Mouse (Mus musculus): ENCODE data around the gene Sacs. TPM values are rescaled to one million over a fixed set of nuclear protein-coding genes. Genes with fewer than 3 reads are reported as not detected.

Sacs gene
- polyA plus RNA-seq (2012; ENCODE audit: low replicate concordance), result 0.89 and 1.4 TPM in 2 replicates

GRCm38 (mm10) chr14:61137994-61138726 lies at the start of gene Sacs:
Gene Sacs, plus strand, starts transcription at chr14:61138457.

GRCm38 (mm10) chr14:61258352-61258751 lies 120.1 kb downstream of the Sacs start, which contains the start of gene Sgcg:
Gene Sgcg, minus strand, starts transcription at chr14:61258490.

Other genes starting within 250 kb of the Sacs start
- 0.11 TPM in 1 of 2 replicates, not detected in the other for gene Tnfrsf19, start 92.0 kb upstream of the Sacs start, polyA plus RNA-seq (2012; ENCODE audit: low replicate concordance)
- gene Sgcg, start 120.0 kb downstream of the Sacs start, polyA plus RNA-seq (2012; ENCODE audit: low replicate concordance), result not detected in 2 replicates
- 0.15 and 0.50 TPM in 2 replicates for gene Arl11, start 171.3 kb downstream of the Sacs start, polyA plus RNA-seq (2012; ENCODE audit: low replicate concordance)
- gene Ebpl, start 222.0 kb downstream of the Sacs start, polyA plus RNA-seq (2012; ENCODE audit: low replicate concordance), result 0.48 and 0.77 TPM in 2 replicates

Measured in leukemia stem cell, adult 10-12 weeks (primary cell).